Mouse (Mus musculus) CH12.LX (cell line): ENCODE data around the gene Dab1. TPM values are rescaled to one million over a fixed set of nuclear protein-coding genes. Genes with fewer than 3 reads are reported as not detected.

Experiments used
- DNase-seq: peaks from one replicate; pipeline ENCODE4 v3.0.0-alpha.2; 2013; ENCODE audit errors: extremely low read depth
- H3K27ac ChIP-seq: 2 replicates; pipeline ENCODE4 v1.5.1; 2012; ENCODE audit warnings: low read depth, mild to moderate bottlenecking, control low read depth, moderate library complexity; ENCODE audit not compliant: insufficient read depth
- H3K27me3 ChIP-seq: replicated peaks from 2 replicates; pipeline ENCODE3; 2012; ENCODE audit warnings: inconsistent platforms
- H3K36me3 ChIP-seq, 2 experiments: replicated peaks in 1 of 2; 2 replicates each; pipeline versions ENCODE3 to v1.6.1; 2012; ENCODE audit warnings: inconsistent platforms in 1 of 2, low read length in 1 of 2, mild to moderate bottlenecking in 1 of 2, mixed read lengths in 1 of 2, moderate library complexity in 1 of 2; ENCODE audit not compliant: control insufficient read depth in 1 of 2, insufficient read depth in 1 of 2
- H3K4me1 ChIP-seq, 2 experiments: 2 replicates each; pipeline ENCODE4 v1.6.1; 2012; ENCODE audit warnings: inconsistent platforms in 1 of 2, moderate library complexity in 1 of 2; ENCODE audit not compliant: insufficient read depth in 2 of 2, control insufficient read depth in 1 of 2
- H3K4me2 ChIP-seq: 2 replicates; pipeline ENCODE4 v1.6.1; 2012; ENCODE audit warnings: low read depth, mild to moderate bottlenecking, control low read depth; ENCODE audit not compliant: poor library complexity, insufficient read depth, severe bottlenecking
- H3K4me3 ChIP-seq, 3 experiments: fragments of 150-350 bp in 1 of 3; sonication (generic) in 1 of 3; replicated peaks in 1 of 3; 2 replicates each; pipeline versions ENCODE3 to v1.5.1; 2011 to 2012; ENCODE audit warnings: low read depth in 2 of 3, low read length in 2 of 3, mild to moderate bottlenecking in 2 of 3, moderate library complexity in 2 of 3, control low read depth in 1 of 3, improper control_type of control experiment in 1 of 3, inconsistent platforms in 1 of 3, mixed read lengths in 1 of 3; ENCODE audit not compliant: poor library complexity in 1 of 3
- H3K79me2 ChIP-seq: replicated peaks from 2 replicates; pipeline ENCODE4 v1.6.1; 2012; ENCODE audit warnings: mild to moderate bottlenecking, moderate library complexity; ENCODE audit not compliant: control insufficient read depth, poor library complexity, insufficient read depth, severe bottlenecking; ENCODE audit errors: extremely low read depth
- H3K9ac ChIP-seq: 2 replicates; pipeline ENCODE4 v1.6.1; 2012; ENCODE audit warnings: low read depth, mild to moderate bottlenecking, control low read depth, moderate library complexity; ENCODE audit not compliant: insufficient read depth
- H3K9me3 ChIP-seq: replicated peaks from 2 replicates; pipeline ENCODE3; 2012; ENCODE audit warnings: low read length, inconsistent platforms, mixed read lengths
- CHD1 ChIP-seq: IDR thresholded peaks from 2 replicates; pipeline ENCODE4 v1.6.1; 2012; ENCODE audit warnings: low read depth, low read length, improper control_type of control experiment, inconsistent platforms
- CHD2 ChIP-seq: IDR thresholded peaks from 2 replicates; pipeline ENCODE4 v1.6.1; 2011; ENCODE audit warnings: low read length, improper control_type of control experiment
- E2F4 ChIP-seq: IDR thresholded peaks from 2 replicates; pipeline ENCODE4 v1.6.1; 2011; ENCODE audit warnings: low read depth, low read length, improper control_type of control experiment; ENCODE audit not compliant: insufficient replicate concordance
- EP300 ChIP-seq: IDR thresholded peaks from 2 replicates; pipeline ENCODE4 v1.6.1; 2011; ENCODE audit warnings: low read length, improper control_type of control experiment
- GABPA ChIP-seq: IDR thresholded peaks from 2 replicates; pipeline ENCODE4 v1.6.1; 2012; ENCODE audit warnings: low read depth, low read length, improper control_type of control experiment, inconsistent platforms; ENCODE audit not compliant: insufficient replicate concordance
- IRF4 ChIP-seq: IDR thresholded peaks from 2 replicates; pipeline ENCODE4 v1.6.1; 2014; ENCODE audit warnings: low read depth, mild to moderate bottlenecking, inconsistent platforms, low read length, improper control_type of control experiment
- JUN ChIP-seq: IDR thresholded peaks from 2 replicates; pipeline ENCODE4 v1.6.1; 2011; ENCODE audit warnings: low read depth, mild to moderate bottlenecking, low read length, improper control_type of control experiment, moderate library complexity; ENCODE audit not compliant: insufficient read depth
- MAZ ChIP-seq: IDR thresholded peaks from 2 replicates; pipeline ENCODE4 v1.6.1; 2012; ENCODE audit warnings: low read depth, mild to moderate bottlenecking, inconsistent platforms, low read length, improper control_type of control experiment, moderate library complexity
- MYC ChIP-seq: IDR thresholded peaks from 2 replicates; pipeline ENCODE4 v1.6.1; 2011; ENCODE audit warnings: low read depth, mild to moderate bottlenecking, improper control_type of control experiment, low read length
- NELFE ChIP-seq: IDR thresholded peaks from 2 replicates; pipeline ENCODE4 v1.6.1; 2011; ENCODE audit warnings: low read depth, low read length, improper control_type of control experiment
- PAX5 ChIP-seq: IDR thresholded peaks from 2 replicates; pipeline ENCODE4 v1.6.1; 2012; ENCODE audit warnings: low read length, inconsistent platforms, mixed read lengths
- POLR2A ChIP-seq: IDR thresholded peaks from 2 replicates; pipeline ENCODE4 v1.6.1; 2011; ENCODE audit warnings: low read depth, mild to moderate bottlenecking, improper control_type of control experiment, low read length
- SIN3A ChIP-seq: IDR thresholded peaks from 2 replicates; pipeline ENCODE4 v1.6.1; 2012; ENCODE audit warnings: low read length, improper control_type of control experiment, inconsistent platforms
- TBP ChIP-seq: conservative IDR thresholded peaks from 2 replicates; pipeline ENCODE4 v1.6.1; 2011; ENCODE audit warnings: low read depth, low read length, improper control_type of control experiment
- USF1 ChIP-seq: IDR thresholded peaks from 2 replicates; pipeline ENCODE4 v1.6.1; 2014; ENCODE audit warnings: low read depth, mild to moderate bottlenecking, inconsistent platforms, low read length, improper control_type of control experiment
- USF2 ChIP-seq: conservative IDR thresholded peaks from 2 replicates; pipeline ENCODE4 v1.6.1; 2011; ENCODE audit warnings: low read depth, low read length, improper control_type of control experiment
- ZC3H11A ChIP-seq: IDR thresholded peaks from 2 replicates; pipeline ENCODE4 v1.6.1; 2012; ENCODE audit warnings: low read depth, mild to moderate bottlenecking, inconsistent platforms, low read length, improper control_type of control experiment
- ZKSCAN1 ChIP-seq: IDR thresholded peaks from 2 replicates; pipeline ENCODE4 v1.6.1; 2012; ENCODE audit warnings: low read depth, inconsistent platforms, low read length, improper control_type of control experiment, borderline replicate concordance
- ZNF384 ChIP-seq: IDR thresholded peaks from 2 replicates; pipeline ENCODE4 v1.6.1; 2012; ENCODE audit warnings: low read depth, low read length, improper control_type of control experiment, inconsistent platforms
- dilution Hi-C: fragments of 300-500 bp; cut with MboI; formaldehyde crosslinking; loops from 2 replicates; pipeline ENCODE4 v1.14.3; 2020; ENCODE audit warnings: low sequenced_read_pairs; ENCODE audit not compliant: extremely low pct_unique_long_range_greater_than_20kb, extremely low pct_ligation_motif_present
- in situ Hi-C: fragments of 300-500 bp; cut with MboI; formaldehyde crosslinking; loops from 3 replicates; pipeline ENCODE4 v1.14.3; 2019; ENCODE audit warnings: low sequenced_read_pairs, low pct_ligation_motif_present, low pct_unique_long_range_greater_than_20kb, mixed read lengths
- polyA plus RNA-seq: library from polyadenylated mRNA; unstranded; fragments of >175 nt; gene quantifications from 2 replicates; pipeline ENCODE4 v1.2.1, GENCODE M21; 2012; ENCODE audit warnings: low read depth; ENCODE audit not compliant: insufficient read length
- total RNA-seq, 2 experiments: library from RNA; depleted of rRNA; stranded (reverse); fragments of 300-350 nt in 1 of 2; fragments of >200 nt in 1 of 2; gene quantifications; 2 replicates each; pipeline ENCODE4 v1.2.3; 2012 to 2014

The Dab1 gene
- total and polyA plus RNA-seq, 3 experiments, result not detected

DNA sequence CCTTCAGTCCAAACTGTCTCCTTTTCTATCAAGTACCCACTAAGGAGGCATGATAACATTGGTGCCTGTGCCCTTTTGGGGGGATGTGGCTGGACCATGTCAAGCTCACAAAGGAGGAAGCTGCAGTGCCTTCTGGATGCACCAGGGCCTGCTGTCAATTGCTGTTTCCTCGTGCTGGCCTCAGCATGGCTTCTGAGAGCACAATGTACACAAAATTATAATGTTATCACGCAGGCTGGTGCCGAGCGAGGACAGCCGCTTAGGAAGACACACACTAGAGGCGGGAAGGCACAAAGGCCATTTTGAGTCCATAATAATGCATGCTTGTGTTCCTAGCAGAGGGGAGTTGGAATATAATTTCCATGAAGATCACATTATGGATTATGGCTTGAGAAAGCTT, 81.2 kb downstream of the Dab1 start:
- peaks cover 87% of the 10 kb centered on the region for H3K9me3 ChIP-seq
- H3K9ac ChIP-seq, result no peak overlapping the region
- no peak for TF ChIP-seq ZKSCAN1
- TF ChIP-seq TBP, result no peak
- TF ChIP-seq CHD1, result no peak
- TF ChIP-seq PAX5, result no peak
- no peak for TF ChIP-seq ZC3H11A
- no peak for TF ChIP-seq IRF4
- TF ChIP-seq ZNF384, result no peak
- no peak for TF ChIP-seq NELFE
- TF ChIP-seq GABPA, result no peak
- TF ChIP-seq MYC, result no peak
- TF ChIP-seq JUN, result no peak
- no peak for TF ChIP-seq EP300
- TF ChIP-seq SIN3A, result no peak
- no peak for TF ChIP-seq MAZ
- no peak for TF ChIP-seq E2F4
- no peak overlapping the region for H3K27ac ChIP-seq
- H3K79me2 ChIP-seq, result no peaks in the 10 kb centered on the region
- no peaks in the 10 kb centered on the region for H3K36me3 ChIP-seq
- dilution Hi-C loops (no loop called here), in situ Hi-C loops (no loop called here)
- H3K4me2 ChIP-seq, result no peak overlapping the region
- no peaks in the 10 kb centered on the region for H3K27me3 ChIP-seq
- no peaks in the 10 kb centered on the region for H3K4me1 ChIP-seq
- no peak for DNase-seq
- no peak overlapping the region for H3K4me3 ChIP-seq

DNA sequence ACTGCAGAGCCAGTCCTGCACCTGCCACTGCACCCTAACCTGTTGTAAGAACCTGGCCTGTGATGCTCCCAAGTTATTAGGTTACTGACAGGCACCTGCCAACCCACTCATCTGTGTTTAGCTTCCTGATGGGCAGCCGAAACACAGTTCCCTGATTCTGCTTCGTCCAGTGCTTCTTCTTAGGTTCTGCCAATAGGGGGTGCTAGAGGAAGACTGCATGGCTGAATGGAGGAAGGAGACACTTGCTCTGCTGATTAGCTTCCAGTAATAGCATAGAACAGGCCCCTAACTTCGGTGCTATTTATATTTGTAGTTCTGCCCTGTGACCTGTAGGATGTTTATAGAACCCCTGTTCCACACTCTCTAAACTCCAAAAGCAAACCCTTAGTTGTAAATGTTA, 83.0 kb downstream of the Dab1 start:
- Histone ChIP-seq H3K36me3 (no peaks in the 10 kb centered on the region), H3K9me3 (peaks cover 86% of the 10 kb centered on the region), H3K4me1 (no peaks in the 10 kb centered on the region), H3K79me2 (no peaks in the 10 kb centered on the region), H3K4me2 (no peak overlapping the region), H3K4me3 (no peak overlapping the region), H3K9ac (no peak overlapping the region), H3K27me3 (no peaks in the 10 kb centered on the region), H3K27ac (no peak overlapping the region)
- in situ Hi-C loops, result no loop called here
- DNase-seq, result no peak
- dilution Hi-C loops, result no loop called here
- no peak for TF ChIP-seq CHD2
- TF ChIP-seq POLR2A, result no peak
- TF ChIP-seq USF1, result no peak
- no peak for TF ChIP-seq TBP
- no peak for TF ChIP-seq USF2
